Mouse (Mus musculus): ENCODE measurements around the gene Pycr1.

DNA sequence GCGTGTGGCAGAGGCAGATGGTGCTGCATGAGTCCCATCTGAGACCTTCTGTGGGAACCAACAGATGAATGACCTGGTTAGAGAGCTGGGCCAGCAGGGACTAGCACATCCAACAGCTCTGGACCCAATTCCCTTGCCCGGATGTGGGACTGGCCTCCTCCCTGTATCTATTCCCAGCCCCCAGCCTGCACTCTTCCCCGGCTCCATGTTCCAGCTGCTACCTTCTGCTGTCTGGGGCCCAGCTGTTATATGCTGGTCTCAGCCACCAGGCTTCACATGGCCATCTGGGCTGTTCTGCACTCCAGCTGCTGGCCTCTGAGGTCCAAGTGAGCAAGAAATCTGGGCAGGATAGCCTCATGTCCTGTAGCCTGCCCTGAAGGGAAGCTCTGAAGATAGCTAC, 21.8 kb upstream of the Pycr1 start:
- TF ChIP-seq EP300 (IDR thresholded peaks at IDR 0.05; ENCODE audit: low read depth), result no peak
- TF ChIP-seq CTCF (IDR thresholded peaks at IDR 0.05; ENCODE audit: low read depth), result no peak
